Mouse (Mus musculus) CH12.LX (cell line): ENCODE measurements around the gene Rock2. TPM values are rescaled to one million over a fixed set of nuclear protein-coding genes. Genes with fewer than 3 reads are reported as not detected.
A peak's percentile ranks its signal among the peaks of the same experiment; 100 is the strongest.

Experiments used
- DNase-seq: peaks from one replicate; pipeline ENCODE4 v3.0.0-alpha.2; 2013; ENCODE audit errors: extremely low read depth
- H3K27ac ChIP-seq: 2 replicates; pipeline ENCODE4 v1.5.1; 2012; ENCODE audit warnings: low read depth, mild to moderate bottlenecking, control low read depth, moderate library complexity; ENCODE audit not compliant: insufficient read depth
- H3K27me3 ChIP-seq: replicated peaks from 2 replicates; pipeline ENCODE3; 2012; ENCODE audit warnings: inconsistent platforms
- H3K36me3 ChIP-seq, 2 experiments: replicated peaks in 1 of 2; 2 replicates each; pipeline versions ENCODE3 to v1.6.1; 2012; ENCODE audit warnings: inconsistent platforms in 1 of 2, low read length in 1 of 2, mild to moderate bottlenecking in 1 of 2, mixed read lengths in 1 of 2, moderate library complexity in 1 of 2; ENCODE audit not compliant: control insufficient read depth in 1 of 2, insufficient read depth in 1 of 2
- H3K4me1 ChIP-seq, 2 experiments: 2 replicates each; pipeline ENCODE4 v1.6.1; 2012; ENCODE audit warnings: inconsistent platforms in 1 of 2, moderate library complexity in 1 of 2; ENCODE audit not compliant: insufficient read depth in 2 of 2, control insufficient read depth in 1 of 2
- H3K4me2 ChIP-seq: 2 replicates; pipeline ENCODE4 v1.6.1; 2012; ENCODE audit warnings: low read depth, mild to moderate bottlenecking, control low read depth; ENCODE audit not compliant: poor library complexity, insufficient read depth, severe bottlenecking
- H3K4me3 ChIP-seq, 3 experiments: fragments of 150-350 bp in 1 of 3; sonication (generic) in 1 of 3; replicated peaks in 1 of 3; 2 replicates each; pipeline versions ENCODE3 to v1.5.1; 2011 to 2012; ENCODE audit warnings: low read depth in 2 of 3, low read length in 2 of 3, mild to moderate bottlenecking in 2 of 3, moderate library complexity in 2 of 3, control low read depth in 1 of 3, improper control_type of control experiment in 1 of 3, inconsistent platforms in 1 of 3, mixed read lengths in 1 of 3; ENCODE audit not compliant: poor library complexity in 1 of 3
- H3K79me2 ChIP-seq: replicated peaks from 2 replicates; pipeline ENCODE4 v1.6.1; 2012; ENCODE audit warnings: mild to moderate bottlenecking, moderate library complexity; ENCODE audit not compliant: control insufficient read depth, poor library complexity, insufficient read depth, severe bottlenecking; ENCODE audit errors: extremely low read depth
- H3K9ac ChIP-seq: 2 replicates; pipeline ENCODE4 v1.6.1; 2012; ENCODE audit warnings: low read depth, mild to moderate bottlenecking, control low read depth, moderate library complexity; ENCODE audit not compliant: insufficient read depth
- H3K9me3 ChIP-seq: replicated peaks from 2 replicates; pipeline ENCODE3; 2012; ENCODE audit warnings: low read length, inconsistent platforms, mixed read lengths
- CHD1 ChIP-seq: IDR thresholded peaks from 2 replicates; pipeline ENCODE4 v1.6.1; 2012; ENCODE audit warnings: low read depth, low read length, improper control_type of control experiment, inconsistent platforms
- CTCF ChIP-seq, 2 experiments: IDR thresholded peaks in 1 of 2; conservative IDR thresholded peaks in 1 of 2; 2 replicates each; pipeline ENCODE4 v1.5.1; 2011 to 2012; ENCODE audit warnings: low read depth in 2 of 2, low read length in 2 of 2, improper control_type of control experiment in 1 of 2, inconsistent platforms in 1 of 2, mild to moderate bottlenecking in 1 of 2, moderate library complexity in 1 of 2
- E2F4 ChIP-seq: IDR thresholded peaks from 2 replicates; pipeline ENCODE4 v1.6.1; 2011; ENCODE audit warnings: low read depth, low read length, improper control_type of control experiment; ENCODE audit not compliant: insufficient replicate concordance
- ELF1 ChIP-seq: IDR thresholded peaks from 2 replicates; pipeline ENCODE4 v1.6.1; 2014; ENCODE audit warnings: low read depth, mild to moderate bottlenecking, inconsistent platforms, low read length, improper control_type of control experiment
- ETS1 ChIP-seq: conservative IDR thresholded peaks from 2 replicates; pipeline ENCODE4 v1.6.1; 2012; ENCODE audit warnings: low read depth, mild to moderate bottlenecking, inconsistent platforms, low read length, improper control_type of control experiment, moderate library complexity
- GABPA ChIP-seq: IDR thresholded peaks from 2 replicates; pipeline ENCODE4 v1.6.1; 2012; ENCODE audit warnings: low read depth, low read length, improper control_type of control experiment, inconsistent platforms; ENCODE audit not compliant: insufficient replicate concordance
- HCFC1 ChIP-seq: IDR thresholded peaks from 2 replicates; pipeline ENCODE4 v1.6.1; 2012; ENCODE audit warnings: low read depth, mild to moderate bottlenecking, inconsistent platforms, low read length, improper control_type of control experiment
- IRF4 ChIP-seq: IDR thresholded peaks from 2 replicates; pipeline ENCODE4 v1.6.1; 2014; ENCODE audit warnings: low read depth, mild to moderate bottlenecking, inconsistent platforms, low read length, improper control_type of control experiment
- JUN ChIP-seq: IDR thresholded peaks from 2 replicates; pipeline ENCODE4 v1.6.1; 2011; ENCODE audit warnings: low read depth, mild to moderate bottlenecking, low read length, improper control_type of control experiment, moderate library complexity; ENCODE audit not compliant: insufficient read depth
- JUND ChIP-seq: conservative IDR thresholded peaks from 2 replicates; pipeline ENCODE4 v1.6.1; 2011; ENCODE audit warnings: low read depth, low read length, improper control_type of control experiment
- MAX ChIP-seq: IDR thresholded peaks from 2 replicates; pipeline ENCODE4 v1.6.1; 2011; ENCODE audit warnings: low read length, improper control_type of control experiment
- MEF2A ChIP-seq: IDR thresholded peaks from 2 replicates; pipeline ENCODE4 v1.6.1; 2014; ENCODE audit warnings: low read depth, mild to moderate bottlenecking, inconsistent platforms, low read length, improper control_type of control experiment, borderline replicate concordance
- MXI1 ChIP-seq: IDR thresholded peaks from 2 replicates; pipeline ENCODE4 v1.6.1; 2011; ENCODE audit warnings: mild to moderate bottlenecking, low read depth, low read length, improper control_type of control experiment
- NRF1 ChIP-seq: IDR thresholded peaks from 2 replicates; pipeline ENCODE4 v1.6.1; 2014; ENCODE audit warnings: low read depth, mild to moderate bottlenecking, inconsistent platforms, low read length, improper control_type of control experiment, moderate library complexity
- PAX5 ChIP-seq: IDR thresholded peaks from 2 replicates; pipeline ENCODE4 v1.6.1; 2012; ENCODE audit warnings: low read length, inconsistent platforms, mixed read lengths
- POLR2A ChIP-seq: IDR thresholded peaks from 2 replicates; pipeline ENCODE4 v1.6.1; 2011; ENCODE audit warnings: low read depth, mild to moderate bottlenecking, improper control_type of control experiment, low read length
- SIN3A ChIP-seq: IDR thresholded peaks from 2 replicates; pipeline ENCODE4 v1.6.1; 2012; ENCODE audit warnings: low read length, improper control_type of control experiment, inconsistent platforms
- SMC3 ChIP-seq: IDR thresholded peaks from 2 replicates; pipeline ENCODE4 v1.6.1; 2011; ENCODE audit warnings: low read depth, low read length, improper control_type of control experiment
- TBP ChIP-seq: conservative IDR thresholded peaks from 2 replicates; pipeline ENCODE4 v1.6.1; 2011; ENCODE audit warnings: low read depth, low read length, improper control_type of control experiment
- TCF12 ChIP-seq: IDR thresholded peaks from 2 replicates; pipeline ENCODE4 v1.6.1; 2014; ENCODE audit warnings: low read depth, mild to moderate bottlenecking, inconsistent platforms, low read length, improper control_type of control experiment
- UBTF ChIP-seq: IDR thresholded peaks from 2 replicates; pipeline ENCODE4 v1.6.1; 2012; ENCODE audit warnings: low read depth, mild to moderate bottlenecking, inconsistent platforms, low read length, improper control_type of control experiment, moderate library complexity
- USF1 ChIP-seq: IDR thresholded peaks from 2 replicates; pipeline ENCODE4 v1.6.1; 2014; ENCODE audit warnings: low read depth, mild to moderate bottlenecking, inconsistent platforms, low read length, improper control_type of control experiment
- ZMIZ1 ChIP-seq: IDR thresholded peaks from 2 replicates; pipeline ENCODE4 v1.6.1; 2012; ENCODE audit warnings: low read depth, mild to moderate bottlenecking, inconsistent platforms, low read length, improper control_type of control experiment
- dilution Hi-C: fragments of 300-500 bp; cut with MboI; formaldehyde crosslinking; loops from 2 replicates; pipeline ENCODE4 v1.14.3; 2020; ENCODE audit warnings: low sequenced_read_pairs; ENCODE audit not compliant: extremely low pct_unique_long_range_greater_than_20kb, extremely low pct_ligation_motif_present
- in situ Hi-C: fragments of 300-500 bp; cut with MboI; formaldehyde crosslinking; loops from 3 replicates; pipeline ENCODE4 v1.14.3; 2019; ENCODE audit warnings: low sequenced_read_pairs, low pct_ligation_motif_present, low pct_unique_long_range_greater_than_20kb, mixed read lengths
- polyA plus RNA-seq: library from polyadenylated mRNA; unstranded; fragments of >175 nt; gene quantifications from 2 replicates; pipeline ENCODE4 v1.2.1, GENCODE M21; 2012; ENCODE audit warnings: low read depth; ENCODE audit not compliant: insufficient read length
- total RNA-seq, 2 experiments: library from RNA; depleted of rRNA; stranded (reverse); fragments of 300-350 nt in 1 of 2; fragments of >200 nt in 1 of 2; gene quantifications; 2 replicates each; pipeline ENCODE4 v1.2.3; 2012 to 2014

Gene Rock2
- total and polyA plus RNA-seq, 3 experiments, result 39.1 to 49.9 (median 40.3) TPM

GRCm38 (mm10) chr12:17033464-17033841 is 138.8 kb downstream of the Rock2 start (continued):
- TF ChIP-seq ZMIZ1, result peak; percentile 88
- TF ChIP-seq ETS1, result peak; percentile 37
- TF ChIP-seq ELF1, result peak; percentile 87
- no peak for TF ChIP-seq CHD1
- no peak; the same call in 1 of the 2 replicates for TF ChIP-seq SMC3
- TF ChIP-seq GABPA, result no peak
- TF ChIP-seq MXI1, result peak; percentile 97
- TF ChIP-seq HCFC1, result peak; percentile 8; the same call in 1 of the 2 replicates
- peak; percentile 39; the same call in 1 of the 2 replicates for TF ChIP-seq IRF4
- TF ChIP-seq JUN, result no peak

DNA sequence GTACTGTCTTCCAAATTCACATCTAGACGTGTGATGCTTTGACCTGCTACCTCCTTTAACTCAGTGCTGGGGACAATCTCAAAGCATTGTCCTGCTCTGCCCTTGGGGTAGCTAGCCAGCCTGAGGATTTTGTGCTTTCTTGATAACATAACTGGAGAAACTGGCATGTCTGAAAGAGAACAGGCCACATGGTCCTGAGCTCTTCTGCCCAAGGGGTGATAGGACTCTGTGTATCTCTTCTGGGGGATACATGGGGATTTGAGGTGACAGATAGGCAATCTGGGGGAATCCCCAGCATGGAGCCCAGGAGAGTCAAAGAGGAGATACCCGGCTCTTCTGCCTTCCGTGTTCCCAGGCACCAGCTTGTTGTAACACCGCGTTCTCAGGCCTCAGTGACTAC is 140.0 kb downstream of the Rock2 start:
- dilution Hi-C loops (no loop called here), in situ Hi-C loops (loop anchor here (10.0 to 25.0 kb wide), 3 partner anchors 220 to 322 kb away; partner anchors contain the start of genes E2f6 and Pdia6)
- Histone ChIP-seq H3K27me3 (no peaks in the 10 kb centered on the region), H3K9ac (no peak overlapping the region), H3K9me3 (no peaks in the 10 kb centered on the region), H3K79me2 (no peaks in the 10 kb centered on the region), H3K4me3 (peak overlapping the region in 1 of 3 experiments; percentile 55), H3K4me2 (peak overlapping the region; percentile 24), H3K36me3 (no peaks in the 10 kb centered on the region), H3K4me1 (peaks cover 18 to 59% of the 10 kb centered on the region in 2 experiments), H3K27ac (0 out of 2 replicates have a peak overlapping the region, but pooled peaks have one; percentile 14)
- DNase-seq, result peak; percentile 49
- TF ChIP-seq JUND (no peak), UBTF (no peak), HCFC1 (no peak), E2F4 (no peak), USF1 (no peak), CHD1 (no peak), SIN3A (no peak), TBP (no peak), POLR2A (no peak), CTCF (conservative IDR thresholded peaks at IDR 0.05 in 1 of 2, IDR thresholded peaks at IDR 0.05 in 1 of 2; ENCODE audit: low read depth in 2 of 2, low read length in 2 of 2) (no peak), JUN (no peak), PAX5 (no peak), MEF2A (no peak), TCF12 (no peak), MAX (no peak), NRF1 (no peak)
